Comparison of ENCODE assay signal across 16 mouse cellular contexts in the genomic region with DNA sequence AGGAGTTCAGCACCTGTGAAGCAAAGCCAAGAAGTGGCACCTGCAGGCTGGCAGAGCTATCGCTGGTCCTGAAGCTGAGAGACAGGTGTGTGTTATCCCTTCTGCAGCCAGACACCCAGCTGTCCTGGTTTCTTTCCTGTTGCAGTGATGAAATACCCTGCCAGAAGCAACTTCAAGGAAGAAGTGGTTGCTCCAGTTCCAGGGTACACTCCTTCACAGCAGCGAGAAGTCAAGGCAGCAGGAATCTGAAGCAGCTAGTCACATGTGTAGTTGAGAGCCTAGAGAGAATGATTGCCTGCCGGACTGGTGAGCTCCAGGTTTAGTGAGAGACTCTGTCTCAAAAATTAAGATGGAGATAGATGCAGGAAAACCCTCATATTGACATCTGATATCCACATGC.
DNase-seq lines count a peak whose midpoint lies in the region; ATAC-seq and TF ChIP-seq lines count a peak whose summit lies in the region.
"Had no signal": no experiment of that assay in that cellular context is flagged by ENCODE, and none has a peak within 500 bp of the region (broad histone marks: within the 10 kb centered on the region; RNA-seq: fewer than 3 reads in every experiment).

No protein-coding gene starts in this region.

- TF ChIP-seq CTCF in lung, adult 2 months (IDR thresholded peaks at IDR 0.05; ENCODE audit: insufficient read depth, low read length): no peak
- no peak for TF ChIP-seq CTCF in lung, postnatal 0 days (IDR thresholded peaks at IDR 0.05)

- peak; percentile 74; the same call in 1 of the 2 replicates for TF ChIP-seq EP300 in lung, postnatal 0 days (IDR thresholded peaks at IDR 0.05)

- H3K36me3 ChIP-seq in lung, postnatal 0 days (ENCODE audit: insufficient read depth, low read length): no peaks in the 10 kb centered on the region
- H3K36me3 ChIP-seq: embryonic facial prominence, embryonic 10.5 days; heart, embryonic 15.5 days; hindbrain, embryonic 10.5 days had no signal

- 63% methylated on average over 3 of the region's 3 CpGs for WGBS in lung, adult 2 months
- WGBS in lung, postnatal 0 days: 47% methylated on average over 3 of the region's 3 CpGs

- no peaks in the 10 kb centered on the region for H3K27me3 ChIP-seq in lung, postnatal 0 days (replicated peaks; ENCODE audit: insufficient read depth, low read length)
- H3K27me3 ChIP-seq: heart, embryonic 15.5 days had no signal

- H3K4me3 ChIP-seq in lung, adult 2 months (replicated peaks; ENCODE audit: extremely low read depth, low read depth, low read length): no peak overlapping the region
- no peak overlapping the region for H3K4me3 ChIP-seq in lung, postnatal 0 days (ENCODE audit: low read depth, low read length)
- H3K4me3 ChIP-seq: embryonic facial prominence, embryonic 10.5 days; heart, embryonic 15.5 days; hindbrain, embryonic 10.5 days had no signal

- peak; percentile 71 to 78 for DNase-seq in lung, adult 18-20 months
- DNase-seq in lung, adult 2 months: no peak
- peak; percentile 36 for DNase-seq in A20 (ENCODE audit: low read depth, low spot score)
- DNase-seq in lung, postnatal 0 days (ENCODE audit: low spot score): peak; percentile 79
- peak; percentile 77 for DNase-seq in lung, postnatal 36 days
- no peak for DNase-seq in urinary bladder, postnatal 25 days (ENCODE audit: low spot score)
- no peak for DNase-seq in frontal cortex, postnatal 14 days (ENCODE audit: low spot score in 2 of 2)
- DNase-seq: cerebellum, adult 18-20 months; cerebellum, adult 9-11 months; heart, adult 18-20 months had no signal

- no peak overlapping the region for H3K27ac ChIP-seq in lung, postnatal 0 days (ENCODE audit: low read length)
- H3K27ac ChIP-seq: embryonic facial prominence, embryonic 10.5 days; heart, embryonic 15.5 days; hindbrain, embryonic 14.5 days had no signal

- no peak overlapping the region for H3K9ac ChIP-seq in lung, postnatal 0 days (replicated peaks; ENCODE audit: low read depth)
- H3K9ac ChIP-seq: heart, embryonic 15.5 days; hindbrain, embryonic 14.5 days had no signal

- no peaks in the 10 kb centered on the region for H3K9me3 ChIP-seq in lung, postnatal 0 days (ENCODE audit: low read length)
- H3K9me3 ChIP-seq: embryonic facial prominence, embryonic 10.5 days; heart, embryonic 15.5 days; hindbrain, embryonic 10.5 days had no signal

- H3K4me1 ChIP-seq in lung, adult 2 months (ENCODE audit: control insufficient read depth, insufficient read depth, low read length): peaks cover 3% of the 10 kb centered on the region
- no peaks in the 10 kb centered on the region for H3K4me1 ChIP-seq in lung, postnatal 0 days (ENCODE audit: insufficient read depth, low read depth, low read length)
- H3K4me1 ChIP-seq: embryonic facial prominence, embryonic 10.5 days; heart, embryonic 15.5 days; hindbrain, embryonic 10.5 days had no signal

- peak; percentile 58 for ATAC-seq in lung, postnatal 0 days
- ATAC-seq: forebrain, embryonic 14.5 days had no signal

- TF ChIP-seq POLR2A in lung, adult 2 months (IDR thresholded peaks at IDR 0.05; ENCODE audit: borderline replicate concordance, extremely low read depth, low read depth, low read length): no peak

- no peak overlapping the region for H3K4me2 ChIP-seq in lung, postnatal 0 days (replicated peaks; ENCODE audit: low read depth, low read length)
- H3K4me2 ChIP-seq: heart, embryonic 11.5 days; heart, embryonic 15.5 days; hindbrain, embryonic 14.5 days had no signal

Comparison
In these comparisons a context has a peak if more than half of its experiments do, and no peak if none do; other contexts are left out.
1. DNase-seq: peak in lung, adult 18-20 months (2 of 2), A20 (single experiment), lung, postnatal 0 days (single experiment) and lung, postnatal 36 days (single experiment); none in lung, adult 2 months (single experiment), urinary bladder, postnatal 25 days (single experiment) and frontal cortex, postnatal 14 days (0 of 2).